Mouse (Mus musculus) 3134 (cell line): ENCODE measurements at regions not wholly inside any gene's neighbourhood (a gene's known extent, or its start where the extent isn't known, plus 50 kb on each side); places are given as distances from the start of the nearest gene placed in this dataset.

Source experiments
- DNase-seq: peaks from one replicate; pipeline ENCODE4 v3.0.0-alpha.2; 2011; ENCODE audit warnings: low spot score; ENCODE audit not compliant: insufficient read length; ENCODE audit errors: extremely low read depth

GRCm38 (mm10) chr13:85436254-85436653 lies 147.3 kb upstream of the Rasa1 start:
- no peak for DNase-seq

GRCm38 (mm10) chr13:85430821-85431220 lies 141.9 kb upstream of the Rasa1 start:
- peak; percentile 44 for DNase-seq

- DNase-seq = peak; percentile 64
Measured at GRCm38 (mm10) chr13:85430040-85430439, 141.1 kb upstream of the Rasa1 start.

GRCm38 (mm10) chr13:85418671-85419070 lies 129.7 kb upstream of the Rasa1 start:
- DNase-seq = no peak

GRCm38 (mm10) chr13:85414951-85415350 lies 126.0 kb upstream of the Rasa1 start:
- no peak for DNase-seq

- DNase-seq = no peak
Measured at GRCm38 (mm10) chr13:85411327-85411726, 122.4 kb upstream of the Rasa1 start.

- DNase-seq = peak; percentile 42
Measured at GRCm38 (mm10) chr13:85398834-85399233, 109.9 kb upstream of the Rasa1 start.

- peak; percentile 30 for DNase-seq
Measured at GRCm38 (mm10) chr13:85376338-85376998, 87.5 kb upstream of the Rasa1 start.

- peak; percentile 8 for DNase-seq
Measured at GRCm38 (mm10) chr13:85359621-85360020, 70.7 kb upstream of the Rasa1 start.

GRCm38 (mm10) chr13:85359143-85359542 lies 70.2 kb upstream of the Rasa1 start:
- peak; percentile 6 for DNase-seq

- no peak for DNase-seq
Measured at GRCm38 (mm10) chr13:85352061-85352460, 63.1 kb upstream of the Rasa1 start.
